Mouse (Mus musculus) frontal cortex, postnatal 14 days (tissue): ENCODE data around the gene Gm38392.
"Not testable (repeated sequence)": the region's sequence is repeated elsewhere in the genome, so short reads cannot be mapped to it uniquely, and the experiment has no call there.

Source experiments
- DNase-seq, 2 experiments: peaks; one replicate each; pipeline ENCODE4 v3.0.0; 2022; ENCODE audit warnings: low spot score in 2 of 2

Gm38392 gene

GRCm38 (mm10) chr3:88276529-88277143 is 10.4 kb downstream of the Gm38392 start:
- no peak for DNase-seq

- DNase-seq, result no peak
Observed at GRCm38 (mm10) chr3:88276121-88276520, 10.9 kb downstream of the Gm38392 start.

- no peak for DNase-seq
Observed at GRCm38 (mm10) chr3:88274002-88274401, 13.0 kb downstream of the Gm38392 start.

- no peak for DNase-seq
Observed at GRCm38 (mm10) chr3:88271859-88272258, 15.2 kb downstream of the Gm38392 start.

- DNase-seq, result not testable (repeated sequence)
Observed at GRCm38 (mm10) chr3:88271298-88271697, 15.7 kb downstream of the Gm38392 start.

GRCm38 (mm10) chr3:88268991-88269390 is 18.0 kb downstream of the Gm38392 start:
- DNase-seq, result no peak

GRCm38 (mm10) chr3:88268014-88268413 is 19.0 kb downstream of the Gm38392 start:
- not testable (repeated sequence) for DNase-seq

GRCm38 (mm10) chr3:88262346-88262745 is 24.7 kb downstream of the Gm38392 start:
- DNase-seq, result no peak

- DNase-seq, result no peak
Observed at GRCm38 (mm10) chr3:88256382-88256781, 30.6 kb downstream of the Gm38392 start.

GRCm38 (mm10) chr3:88255950-88256349 is 31.1 kb downstream of the Gm38392 start:
- no peak for DNase-seq

- no peak for DNase-seq
Observed at GRCm38 (mm10) chr3:88254268-88254926, 32.6 kb downstream of the Gm38392 start, which contains the start of gene Rhbg. Gene Rhbg (minus strand): TSS chr3:88254709.

GRCm38 (mm10) chr3:88252739-88253138 is 34.3 kb downstream of the Gm38392 start:
- no peak for DNase-seq

GRCm38 (mm10) chr3:88248406-88248805 is 38.6 kb downstream of the Gm38392 start:
- DNase-seq, result no peak

- no peak for DNase-seq
Observed at GRCm38 (mm10) chr3:88247666-88248065, 39.3 kb downstream of the Gm38392 start.

GRCm38 (mm10) chr3:88245811-88246210 is 41.2 kb downstream of the Gm38392 start:
- DNase-seq, result peak in 1 of 2 experiments; percentile 56

- peak in 1 of 2 experiments; percentile 34 for DNase-seq
Observed at GRCm38 (mm10) chr3:88244071-88244470, 42.9 kb downstream of the Gm38392 start.

GRCm38 (mm10) chr3:88242531-88242930 is 44.5 kb downstream of the Gm38392 start:
- peak; percentile 58 to 79 for DNase-seq

- DNase-seq, result peak in 1 of 2 experiments; percentile 29
Observed at GRCm38 (mm10) chr3:88241045-88241786, 45.8 kb downstream of the Gm38392 start.

GRCm38 (mm10) chr3:88239446-88239845 is 47.6 kb downstream of the Gm38392 start:
- peak in 1 of 2 experiments; percentile 18 for DNase-seq

- peak in 1 of 2 experiments; percentile 49 for DNase-seq
Observed at GRCm38 (mm10) chr3:88238866-88239391, 48.1 kb downstream of the Gm38392 start.

- peak in 1 of 2 experiments; percentile 10 for DNase-seq
Observed at GRCm38 (mm10) chr3:88237556-88238194, 49.3 kb downstream of the Gm38392 start.

- no peak for DNase-seq
Observed at GRCm38 (mm10) chr3:88237161-88237555, 49.9 kb downstream of the Gm38392 start.
